Mouse (Mus musculus) erythroblast, embryonic 14.5 days (primary cell): ENCODE data around the gene Scrn3. TPM values are rescaled to one million over a fixed set of nuclear protein-coding genes. Genes with fewer than 3 reads are reported as not detected.

Source experiments
- H3K27me3 ChIP-seq: 2 replicates; pipeline ENCODE4 v1.6.1; 2012; ENCODE audit warnings: inconsistent platforms; ENCODE audit not compliant: control insufficient read depth
- H3K36me3 ChIP-seq: 2 replicates; pipeline ENCODE4 v1.6.1; 2012; ENCODE audit warnings: mild to moderate bottlenecking, inconsistent platforms; ENCODE audit not compliant: control insufficient read depth
- H3K4me1 ChIP-seq: 2 replicates; pipeline ENCODE4 v1.6.1; 2012; ENCODE audit warnings: inconsistent platforms; ENCODE audit not compliant: control insufficient read depth
- H3K4me3 ChIP-seq: replicated peaks from 2 replicates; pipeline ENCODE3; 2012; ENCODE audit warnings: moderate library complexity, mild to moderate bottlenecking, inconsistent platforms
- H3K9me3 ChIP-seq: 2 replicates; pipeline ENCODE4 v1.6.1; 2012; ENCODE audit warnings: low read length, inconsistent platforms, mixed read lengths; ENCODE audit not compliant: control insufficient read depth
- GATA1 ChIP-seq: IDR thresholded peaks from 2 replicates; pipeline ENCODE4 v1.6.1; 2012; ENCODE audit warnings: low read length, inconsistent platforms, mixed read lengths
- TAL1 ChIP-seq: IDR thresholded peaks from 3 replicates; pipeline ENCODE4 v1.6.1; 2012; ENCODE audit warnings: low read length, inconsistent platforms, mixed read lengths
- polyA plus RNA-seq: library from polyadenylated mRNA; stranded (reverse); fragments of >175 nt; gene quantifications from 2 replicates; pipeline ENCODE4 v1.2.3, GENCODE M21; 2012

Scrn3 gene
- polyA plus RNA-seq, 1 experiment = 0.56 TPM

- TF ChIP-seq GATA1 = no peak
- TF ChIP-seq TAL1 = no peak
- Histone ChIP-seq H3K27me3 (no peaks in the 10 kb centered on the region), H3K4me3 (peak overlapping the region; percentile 77), H3K36me3 (peaks cover 29% of the 10 kb centered on the region), H3K9me3 (no peaks in the 10 kb centered on the region), H3K4me1 (peaks cover 45% of the 10 kb centered on the region)
These were observed 72.8 kb downstream of the Scrn3 start for GRCm38 (mm10) chr2:73385172-73385571.

- TF ChIP-seq GATA1 = peak; percentile 78
- no peak for TF ChIP-seq TAL1
These were observed 73.4 kb downstream of the Scrn3 start for GRCm38 (mm10) chr2:73385641-73386355.

GRCm38 (mm10) chr2:73386356-73387046, 74.1 kb downstream of the Scrn3 start, which contains the start of gene Gpr155:
Gene Gpr155 (minus strand): TSS chr2:73386572.
- peaks cover 42% of the 10 kb centered on the region for H3K4me1 ChIP-seq
- peaks cover 16% of the 10 kb centered on the region for H3K36me3 ChIP-seq
- 0 out of 2 replicates have a peak, but pooled peaks cover 2% of the 10 kb centered on the region for H3K27me3 ChIP-seq
- TF ChIP-seq TAL1 (no peak), GATA1 (no peak)
- no peaks in the 10 kb centered on the region for H3K9me3 ChIP-seq
- peak within 1 kb of the TSS; percentile 77 for H3K4me3 ChIP-seq

More at GRCm38 (mm10) chr2:73385641-73386355, 73.4 kb downstream of the Scrn3 start:
- H3K9me3 ChIP-seq = no peaks in the 10 kb centered on the region
- peaks cover 22% of the 10 kb centered on the region for H3K36me3 ChIP-seq
- H3K4me3 ChIP-seq = peak overlapping the region; percentile 77
- peaks cover 42% of the 10 kb centered on the region for H3K4me1 ChIP-seq
- 0 out of 2 replicates have a peak, but pooled peaks cover 2% of the 10 kb centered on the region for H3K27me3 ChIP-seq

Other genes with a start within 250 kb of the Scrn3 start
- gene Ola1, start 93.7 kb upstream of the Scrn3 start, polyA plus RNA-seq = 2.8 and 3.4 TPM in 2 replicates
- gene Sp9, start 40.7 kb upstream of the Scrn3 start, polyA plus RNA-seq = not detected in 2 replicates
- 9.0 and 9.7 TPM in 2 replicates for gene Cir1, start 100 bp downstream of the Scrn3 start, polyA plus RNA-seq
- 0.18 and 0.31 TPM in 2 replicates for gene Gpr155, start 74.0 kb downstream of the Scrn3 start, polyA plus RNA-seq
- 1.1 and 1.7 TPM in 2 replicates for gene Wipf1, start 217.1 kb downstream of the Scrn3 start, polyA plus RNA-seq